Mouse (Mus musculus) cerebellum, adult (tissue): Measurements from ENCODE around the gene C87977.
"Not testable (repeated sequence)": the region's sequence is repeated elsewhere in the genome, so short reads cannot be mapped to it uniquely, and the experiment has no call there.

Experiments
- ATAC-seq: cut with Nextera tagmentation; 2 replicates; pipeline ENCODE4 v1.9.2; 2017; ENCODE audit warnings: mild to moderate bottlenecking, moderate library complexity, mixed read lengths; ENCODE audit not compliant: insufficient number of reproducible peaks, low FRiP score, low TSS enrichment

Gene C87977

DNA sequence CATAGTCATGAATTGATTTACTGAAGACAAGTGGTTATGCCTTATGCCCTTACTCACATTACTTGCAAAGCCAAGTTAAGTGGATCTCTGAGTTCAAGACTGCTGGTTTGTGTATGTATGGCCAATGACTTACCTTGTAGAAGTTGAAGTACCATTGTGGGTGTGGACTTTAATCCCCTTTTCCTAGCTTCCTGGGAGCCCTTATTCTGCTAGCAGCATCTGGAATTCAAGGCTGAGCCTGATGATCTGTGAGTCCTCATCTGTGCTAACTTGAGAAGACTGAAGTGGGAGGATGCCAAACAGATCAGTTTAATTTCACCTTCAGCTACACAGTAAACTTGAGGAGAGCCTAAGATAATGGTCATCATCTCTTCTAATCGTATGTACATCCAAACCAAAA is at the start of gene C87977:
Gene C87977 (minus strand): TSS at position 101 of the 400 bp plus-strand sequence.
- not testable (repeated sequence) for ATAC-seq

DNA sequence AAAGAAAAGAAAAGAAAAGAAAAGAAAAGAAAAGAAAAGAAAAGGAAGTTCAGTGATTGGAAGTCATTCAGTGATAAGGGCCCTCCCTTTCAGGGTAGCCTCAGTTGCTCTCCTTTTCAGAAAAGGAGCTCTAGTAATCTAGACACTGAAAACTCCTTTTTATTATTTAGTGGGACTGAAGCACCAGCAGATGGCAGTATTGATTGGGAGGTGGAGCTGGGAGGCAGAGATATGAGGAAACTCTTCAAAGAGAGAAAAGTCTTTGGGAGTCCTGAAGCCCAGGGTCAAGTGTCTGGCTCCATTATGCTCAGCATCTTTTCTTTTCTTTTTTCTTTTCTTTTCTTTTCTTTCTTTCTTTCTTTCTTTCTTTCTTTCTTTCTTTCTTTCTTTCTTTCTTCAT is 41.6 kb upstream of the C87977 start:
- ATAC-seq = not testable (repeated sequence)

GRCm38 (mm10) chr4:144190419-144190818 is 22.7 kb downstream of the C87977 start, which contains the start of gene Oog2:
TSS of gene Oog2 (plus strand) at chr4:144190719.
- ATAC-seq = no peak

DNA sequence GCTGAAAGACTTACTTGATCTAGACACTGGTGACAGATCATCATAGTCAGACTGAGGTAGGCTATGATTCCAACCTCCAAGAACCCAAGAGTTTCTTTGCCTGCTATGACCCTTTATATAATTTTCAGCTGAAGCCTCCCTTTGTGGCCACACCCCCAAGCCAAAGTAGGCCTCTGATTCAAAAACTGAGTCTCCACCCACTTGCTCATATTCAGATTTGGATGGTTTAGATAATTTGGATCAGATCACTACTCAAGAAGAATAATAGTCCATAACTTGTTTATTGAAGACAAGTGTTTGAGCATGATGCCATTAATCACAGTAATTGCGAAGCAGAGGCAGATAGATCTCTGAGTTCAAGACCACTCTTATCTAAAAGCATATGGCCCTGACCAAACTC is 50.6 kb downstream of the C87977 start, which contains the start of gene Oog3:
Gene Oog3 (minus strand): TSS at position 101 of the 400 bp plus-strand sequence.
- ATAC-seq = no peak
